Mouse (Mus musculus) left cerebral cortex, postnatal 10 days (tissue): ENCODE data around the gene Heatr1. TPM values are rescaled to one million over a fixed set of nuclear protein-coding genes. Genes with fewer than 3 reads are reported as not detected.

Experiments
- DNase-seq, 2 experiments: peaks; one replicate each; pipeline ENCODE4 v3.0.0; 2021 to 2022; ENCODE audit warnings: low spot score in 2 of 2, mixed read lengths in 1 of 2; ENCODE audit errors: extremely low spot score in 1 of 2
- intact Hi-C: fragments of 180-260 bp; cut with DNase I; formaldehyde crosslinking; loops from one replicate; pipeline ENCODE4 v1.15.1; 2025
- total RNA-seq, 2 experiments: library from RNA; stranded (reverse); gene quantifications; 2 replicates each; pipeline ENCODE4 v1.2.3; 2021

Heatr1 gene
- total RNA-seq = 10 to 100 TPM; 19.5 to 23.6 TPM

GRCm38 (mm10) chr13:12394609-12395505, at the start of gene Heatr1:
Gene Heatr1, plus strand, starts transcription at chr13:12395027.
- DNase-seq = peak; percentile 93 to 95
- intact Hi-C loops = no loop called here

DNA sequence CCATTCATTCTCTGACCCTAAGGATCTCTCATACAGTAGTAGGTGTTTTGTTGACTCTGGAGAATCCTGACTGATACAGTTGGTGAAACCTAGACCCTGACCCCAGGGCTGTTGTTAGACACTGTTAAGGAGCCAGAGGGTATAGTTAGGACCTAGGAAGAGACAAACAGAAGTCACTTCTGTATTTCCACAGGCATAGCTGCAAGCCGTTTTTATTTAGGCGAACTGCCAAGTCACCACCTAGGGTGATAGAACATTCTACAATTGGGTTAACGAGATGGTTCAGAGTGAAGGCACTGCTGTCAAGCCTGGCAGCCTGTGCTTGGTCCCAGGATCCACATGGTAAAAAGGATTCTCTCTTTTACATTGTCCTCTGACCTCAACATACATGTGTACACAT, 48.0 kb upstream of the Heatr1 start:
- intact Hi-C loops = no loop called here
- DNase-seq = no peak

GRCm38 (mm10) chr13:12349197-12349824, 45.5 kb upstream of the Heatr1 start:
- intact Hi-C loops = no loop called here
- no peak for DNase-seq

- no peak for DNase-seq
- intact Hi-C loops = no loop called here
These were observed 38.6 kb upstream of the Heatr1 start for GRCm38 (mm10) chr13:12356184-12356583.

- no peak for DNase-seq
- intact Hi-C loops = no loop called here
These were observed 37.3 kb upstream of the Heatr1 start for GRCm38 (mm10) chr13:12357554-12357953.

DNA sequence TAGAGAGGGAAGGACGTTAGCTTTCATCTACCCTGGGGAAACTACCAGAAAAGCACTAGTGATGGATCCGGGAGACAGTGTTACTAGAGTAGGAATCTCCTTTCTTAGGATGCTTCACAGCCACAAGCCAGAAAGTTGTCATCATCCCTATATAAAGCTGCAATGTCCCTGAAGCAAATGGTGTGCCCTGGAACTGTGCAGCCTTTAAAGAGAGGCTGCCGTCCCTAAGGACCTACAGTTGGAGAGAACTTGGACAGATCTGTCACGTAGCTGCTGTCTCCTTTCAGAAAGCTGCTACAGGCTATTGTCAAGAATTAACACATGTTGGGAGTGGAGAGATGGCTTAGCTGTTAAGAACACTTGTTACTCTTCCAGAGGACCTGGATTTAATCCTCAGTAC, 33.3 kb upstream of the Heatr1 start:
- DNase-seq = no peak
- intact Hi-C loops = no loop called here

- DNase-seq = peak in 1 of 2 experiments; percentile 34
- intact Hi-C loops = no loop called here
These were observed 25.7 kb upstream of the Heatr1 start for GRCm38 (mm10) chr13:12369041-12369621.

DNA sequence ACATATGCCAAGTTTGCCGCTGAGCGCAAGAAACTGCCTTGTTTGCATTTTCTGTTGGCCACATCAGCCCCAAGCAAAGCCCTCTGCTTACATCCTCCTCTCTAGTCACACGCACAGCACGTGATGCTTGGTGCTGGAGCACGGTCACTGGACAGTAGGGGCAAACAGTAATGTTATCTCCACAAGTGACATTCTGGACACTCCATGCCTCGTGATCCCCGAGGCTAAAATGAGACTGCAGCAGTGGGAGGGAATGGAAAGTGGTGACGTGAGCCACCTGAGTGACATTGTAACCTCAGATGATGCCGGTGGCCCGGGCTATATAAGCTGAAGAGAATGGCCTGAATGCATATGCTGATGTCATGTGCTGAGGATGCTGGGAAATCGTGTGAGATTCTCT, 24.9 kb upstream of the Heatr1 start:
- peak in 1 of 2 experiments; percentile 19 for DNase-seq
- intact Hi-C loops = no loop called here

DNA sequence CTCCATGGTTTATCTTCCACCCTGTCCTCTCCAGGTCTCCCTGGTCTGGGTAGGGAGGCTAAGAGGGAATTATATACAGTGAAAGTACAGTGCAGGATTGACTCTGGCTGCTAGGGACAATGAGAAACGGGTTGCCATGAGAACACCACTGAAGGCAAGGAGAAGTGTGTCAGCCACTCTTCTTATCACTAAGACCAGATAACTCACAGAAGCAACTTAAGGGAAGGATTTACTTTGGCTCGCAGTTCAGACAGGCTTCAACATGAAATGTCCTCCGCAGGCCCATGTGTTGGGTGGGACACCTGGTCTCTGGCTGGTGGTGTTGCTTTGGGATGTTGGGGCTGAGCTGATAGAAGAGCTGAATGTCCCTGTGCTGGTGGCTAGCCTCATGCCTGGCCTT, 22.1 kb upstream of the Heatr1 start:
- DNase-seq = no peak
- intact Hi-C loops = no loop called here

- intact Hi-C loops = no loop called here
- no peak for DNase-seq
These were observed 18.0 kb upstream of the Heatr1 start for GRCm38 (mm10) chr13:12376778-12377177.

DNA sequence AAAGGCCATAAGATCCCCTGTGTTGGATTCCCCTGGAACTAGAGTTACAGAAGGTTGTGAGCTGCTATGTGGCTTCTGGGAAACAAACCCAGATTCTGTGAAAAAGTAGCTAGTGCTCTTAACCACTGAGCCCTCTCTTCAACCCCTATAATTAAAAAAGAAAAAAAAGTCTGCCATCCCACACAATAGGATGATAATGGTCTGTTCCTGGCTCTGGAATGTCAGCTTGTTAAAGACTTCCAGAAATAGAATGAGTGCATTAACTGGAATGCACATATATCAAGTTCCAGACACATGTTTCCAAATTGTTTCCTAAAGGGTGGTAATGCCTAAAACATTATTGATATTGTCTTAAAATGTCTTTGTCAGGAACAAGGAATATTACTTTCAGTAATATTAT, 10.0 kb upstream of the Heatr1 start:
- intact Hi-C loops = loop anchor here (5.0 to 10.0 kb wide), 2 partner anchors 42 to 170 kb away; partner anchors contain the start of gene Actn2
- DNase-seq = no peak

DNA sequence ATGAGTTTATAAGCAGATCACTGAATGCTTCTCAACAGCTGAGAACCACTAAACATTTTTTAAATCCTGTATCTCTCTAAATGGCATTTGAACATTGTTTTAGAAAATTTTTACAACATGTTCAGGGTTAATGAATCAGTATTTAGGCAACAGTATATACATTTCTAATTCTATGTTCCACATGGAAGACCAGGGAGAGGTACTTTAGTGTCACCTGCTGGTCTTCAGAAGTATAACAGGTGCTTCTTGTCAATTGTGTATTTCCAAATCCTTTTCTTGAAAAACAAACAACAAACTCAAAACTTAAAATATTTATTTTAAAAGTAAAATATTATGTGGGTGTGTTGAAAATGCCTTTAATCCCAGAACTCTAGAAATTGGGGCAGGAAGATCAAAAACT, 8.5 kb upstream of the Heatr1 start:
- DNase-seq = peak in 1 of 2 experiments; percentile 20
- intact Hi-C loops = loop anchor here (2.0 to 10.0 kb wide), 2 partner anchors 89 to 171 kb away; no protein-coding TSS in a partner anchor

DNA sequence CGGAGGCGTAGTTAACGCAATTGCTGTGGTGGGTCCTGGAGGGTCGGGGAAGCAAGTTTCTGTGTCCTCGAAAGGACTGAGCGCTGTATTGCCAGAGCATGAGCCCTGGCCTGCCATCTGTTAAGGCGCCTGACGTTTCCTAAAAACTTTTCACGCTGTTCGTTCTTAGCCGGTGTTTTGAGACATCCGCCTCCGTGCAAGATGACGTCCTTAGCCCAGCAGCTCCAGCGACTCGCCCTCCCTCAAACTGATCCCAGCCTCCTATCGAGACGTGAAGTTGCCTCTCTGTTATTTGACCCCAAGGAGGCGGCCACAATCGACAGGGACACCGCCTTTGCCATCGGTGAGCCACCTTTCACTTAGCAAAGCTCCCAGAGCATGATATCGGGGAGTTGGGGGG, 744 bp downstream of the Heatr1 start:
- peak in 1 of 2 experiments; percentile 34 for DNase-seq
- intact Hi-C loops = no loop called here

DNA sequence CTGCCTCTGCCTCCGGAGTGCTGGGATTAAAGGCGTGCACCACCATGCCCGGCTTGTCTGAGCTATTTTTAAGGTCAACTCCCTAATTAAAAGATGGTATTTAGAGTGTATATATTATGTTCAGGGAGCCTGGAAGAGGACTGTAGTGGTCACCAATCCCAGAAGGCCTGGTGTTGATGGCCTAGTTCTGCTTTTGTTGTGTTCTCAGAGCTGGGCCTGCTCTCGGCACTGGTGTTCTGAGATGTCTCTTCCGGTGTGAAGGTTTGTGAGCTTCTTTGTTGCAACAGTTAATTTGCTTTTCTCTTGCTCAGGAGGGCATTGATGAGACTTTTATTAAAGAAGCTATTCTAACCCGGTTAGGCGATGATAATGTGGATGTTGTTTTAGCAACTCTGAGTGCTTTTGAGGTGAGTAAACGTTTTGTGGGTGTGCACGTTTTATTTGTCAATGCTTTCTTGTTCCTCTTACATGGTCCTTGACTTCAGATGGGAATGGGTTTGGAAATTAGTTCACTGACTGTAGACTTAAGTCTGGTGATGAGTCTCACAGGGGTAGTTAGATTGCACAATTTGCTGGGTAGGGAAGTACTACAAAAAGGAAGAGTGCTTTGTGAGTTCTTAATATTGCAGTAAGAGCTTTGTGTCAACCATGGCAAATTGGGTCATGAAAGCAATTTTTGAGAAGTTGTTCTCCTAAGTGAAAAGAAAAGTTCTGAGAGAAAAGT, 13.7 kb downstream of the Heatr1 start:
- no peak for DNase-seq
- intact Hi-C loops = loop anchor here (10.0 kb wide), 1 partner anchor 684 kb away; no protein-coding TSS in a partner anchor

DNA sequence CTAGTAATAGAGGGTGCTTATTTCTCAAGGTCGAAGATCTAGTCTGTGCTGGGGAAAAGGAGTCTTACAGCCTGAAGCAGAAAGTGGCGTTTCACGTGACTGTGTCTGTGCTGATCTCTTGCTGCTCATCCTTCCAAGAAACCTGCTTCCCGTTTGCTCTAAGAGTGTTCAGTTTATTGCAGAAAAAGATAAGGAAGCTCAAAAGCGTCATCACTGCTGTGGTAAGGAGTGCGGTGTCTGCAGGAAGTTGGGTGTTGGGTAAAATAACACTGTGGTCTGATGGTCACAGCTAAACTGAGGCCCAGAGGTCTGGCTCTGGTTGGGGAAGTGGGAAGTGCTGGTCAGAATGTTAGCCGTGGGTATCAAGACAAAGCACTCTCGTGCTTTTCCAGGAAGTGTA, 17.2 kb downstream of the Heatr1 start:
- intact Hi-C loops = no loop called here
- DNase-seq = peak in 1 of 2 experiments; percentile 14

DNA sequence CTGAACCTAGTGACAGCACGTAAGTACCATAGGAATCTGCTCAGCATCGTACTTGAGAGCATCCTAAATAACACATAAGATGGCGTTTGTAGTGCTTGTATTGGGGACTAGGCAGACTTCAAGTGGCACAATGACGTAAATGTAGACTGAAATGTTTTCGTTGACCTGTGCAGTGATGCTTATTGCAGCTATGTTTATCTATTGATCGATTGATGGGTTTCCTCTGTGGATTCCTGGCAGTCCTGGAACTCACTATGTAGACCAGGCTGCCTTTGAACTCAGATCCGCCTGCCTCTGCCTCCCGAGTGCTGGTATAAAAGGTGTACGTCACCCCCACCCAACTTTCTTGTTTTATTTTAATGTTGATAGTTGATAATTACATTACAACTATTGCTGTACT, 25.8 kb downstream of the Heatr1 start:
- intact Hi-C loops = no loop called here
- DNase-seq = no peak

GRCm38 (mm10) chr13:12428556-12428955, 33.7 kb downstream of the Heatr1 start:
- no peak for DNase-seq
- intact Hi-C loops = no loop called here

DNA sequence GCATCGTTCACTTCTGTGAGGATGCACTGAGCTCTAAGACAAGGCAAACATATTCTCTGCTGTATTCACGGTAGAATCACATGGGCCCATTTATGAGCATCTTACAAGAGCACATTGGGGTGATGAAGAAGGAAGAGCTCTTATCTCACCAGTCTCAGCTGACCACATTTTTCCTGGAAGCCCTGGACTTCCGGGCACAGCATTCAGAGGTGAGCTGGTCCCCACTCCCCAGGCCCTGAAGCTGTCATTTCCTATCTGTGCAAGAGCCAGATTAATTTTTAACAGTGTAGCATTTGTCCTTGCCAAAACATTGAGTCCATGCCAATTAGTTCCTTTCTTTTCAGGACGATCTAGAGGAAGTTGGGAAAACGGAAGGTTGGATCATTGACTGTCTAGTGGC, 39.0 kb downstream of the Heatr1 start:
- intact Hi-C loops = no loop called here
- DNase-seq = no peak

DNA sequence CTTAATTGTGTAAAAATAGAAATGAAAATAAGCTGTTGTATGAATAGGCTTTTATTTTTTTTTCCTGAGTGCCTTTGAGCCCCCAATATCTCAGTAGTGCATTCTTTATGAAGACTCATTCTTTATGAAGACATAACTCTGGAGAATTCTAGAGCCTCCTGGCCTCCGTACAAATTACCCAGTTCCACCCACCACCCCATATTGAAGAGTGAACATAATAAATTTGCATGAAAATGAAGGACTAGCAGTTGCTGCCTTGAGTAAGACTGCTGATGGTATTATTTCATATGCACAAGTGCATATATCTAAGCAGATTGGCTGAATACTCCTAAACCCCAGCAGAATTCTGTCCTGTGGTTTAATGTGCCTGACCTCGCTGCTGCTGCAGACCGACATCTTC, 44.8 kb downstream of the Heatr1 start:
- DNase-seq = no peak
- intact Hi-C loops = no loop called here
